Mouse (Mus musculus) cerebellum, postnatal 4 days (tissue): Measurements from ENCODE around the gene Cep164.
"Not testable (repeated sequence)": the region's sequence is repeated elsewhere in the genome, so short reads cannot be mapped to it uniquely, and the experiment has no call there.

ENCODE experiments used
- DNase-seq, 2 experiments: peaks; one replicate each; pipeline ENCODE4 v3.0.0; 2022; ENCODE audit warnings: low spot score in 2 of 2, mixed read lengths in 1 of 2

The Cep164 gene

GRCm38 (mm10) chr9:45828291-45828963 is at the start of gene Cep164:
Gene Cep164, minus strand, starts transcription at chr9:45828691.
- peak; percentile 52 to 79 for DNase-seq

GRCm38 (mm10) chr9:45877928-45878327 is 49.4 kb upstream of the Cep164 start:
- no peak for DNase-seq

- DNase-seq, result no peak
These were observed 41.8 kb upstream of the Cep164 start for GRCm38 (mm10) chr9:45870265-45870664.

- no peak for DNase-seq
These were observed 40.7 kb upstream of the Cep164 start for GRCm38 (mm10) chr9:45869181-45869580.

- DNase-seq, result no peak
These were observed 33.3 kb upstream of the Cep164 start for GRCm38 (mm10) chr9:45861813-45862212.

GRCm38 (mm10) chr9:45859364-45859763 is 30.9 kb upstream of the Cep164 start:
- DNase-seq, result no peak

- DNase-seq, result no peak
These were observed 25.6 kb upstream of the Cep164 start for GRCm38 (mm10) chr9:45854136-45854535.

- no peak for DNase-seq
These were observed 25.2 kb upstream of the Cep164 start for GRCm38 (mm10) chr9:45853695-45854094.

GRCm38 (mm10) chr9:45851776-45852175 is 23.3 kb upstream of the Cep164 start:
- no peak for DNase-seq

GRCm38 (mm10) chr9:45851330-45851729 is 22.8 kb upstream of the Cep164 start:
- DNase-seq, result no peak

- DNase-seq, result no peak
These were observed 22.2 kb upstream of the Cep164 start for GRCm38 (mm10) chr9:45850528-45851155.

- DNase-seq, result peak in 1 of 2 experiments; percentile 25
These were observed 21.3 kb upstream of the Cep164 start for GRCm38 (mm10) chr9:45849528-45850408.

GRCm38 (mm10) chr9:45846891-45847460 is 18.5 kb upstream of the Cep164 start:
- no peak for DNase-seq

GRCm38 (mm10) chr9:45846176-45846575 is 17.7 kb upstream of the Cep164 start:
- DNase-seq, result not testable (repeated sequence)

GRCm38 (mm10) chr9:45845541-45845940 is 17.1 kb upstream of the Cep164 start:
- DNase-seq, result no peak

GRCm38 (mm10) chr9:45843780-45844179 is 15.3 kb upstream of the Cep164 start:
- DNase-seq, result no peak

GRCm38 (mm10) chr9:45843007-45843406 is 14.5 kb upstream of the Cep164 start:
- DNase-seq, result no peak

GRCm38 (mm10) chr9:45841458-45841857 is 13.0 kb upstream of the Cep164 start:
- DNase-seq, result no peak

- no peak for DNase-seq
These were observed 11.8 kb upstream of the Cep164 start for GRCm38 (mm10) chr9:45840331-45840730.

- DNase-seq, result no peak
These were observed 11.4 kb upstream of the Cep164 start for GRCm38 (mm10) chr9:45839982-45840300.

- peak in 1 of 2 experiments; percentile 16 for DNase-seq
These were observed 10.9 kb upstream of the Cep164 start for GRCm38 (mm10) chr9:45839139-45839981.
